In the genomic region with DNA sequence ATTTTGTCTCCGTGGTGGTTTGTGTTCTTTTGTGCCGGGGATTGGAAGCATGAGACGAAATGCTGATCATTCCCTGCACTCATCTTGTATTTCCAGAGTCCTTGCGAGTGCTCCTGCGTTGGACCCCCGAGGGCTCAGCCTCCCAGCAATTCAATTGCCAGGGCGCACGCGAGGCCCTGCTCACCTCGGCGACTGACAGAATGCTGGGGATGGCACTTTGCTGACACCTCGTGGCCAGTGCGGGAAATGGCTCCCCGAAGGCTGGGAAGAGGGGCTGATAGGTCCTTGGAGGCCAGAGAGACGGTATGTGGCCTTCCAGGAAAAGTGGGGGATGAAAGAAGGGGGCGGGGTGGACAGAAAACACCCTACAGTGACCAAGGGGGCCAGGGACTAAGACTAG, we compare ENCODE assay signal across 8 mouse cellular contexts. TPM values are rescaled to one million over a fixed set of nuclear protein-coding genes. Genes with fewer than 3 reads are reported as not detected.
DNase-seq lines count a peak whose midpoint lies in the region; ATAC-seq and TF ChIP-seq lines count a peak whose summit lies in the region.

No protein-coding gene starts in this region.

- intact Hi-C loops in left cerebral cortex, postnatal 14 days (cut with DNase I) = loop anchor here (1.0 to 10.0 kb wide), 2 partner anchors 183 to 620 kb away; no protein-coding TSS in a partner anchor

- WGBS in heart, embryonic 11.5 days (ENCODE audit: insufficient replicate concordance) = 4% methylated on average over 16 of the region's 16 CpGs
- WGBS in intestine, embryonic 15.5 days = 4% methylated on average over 16 of the region's 16 CpGs
- 5% methylated on average over 16 of the region's 16 CpGs for WGBS in midbrain, embryonic 15.5 days

- no peaks in the 10 kb centered on the region for H3K9me3 ChIP-seq in heart, embryonic 11.5 days (replicated peaks; ENCODE audit: control insufficient read depth, low read length)
- no peaks in the 10 kb centered on the region for H3K9me3 ChIP-seq in intestine, embryonic 15.5 days
- no peaks in the 10 kb centered on the region for H3K9me3 ChIP-seq in midbrain, embryonic 15.5 days

- H3K36me3 ChIP-seq in heart, embryonic 11.5 days (ENCODE audit: control insufficient read depth, insufficient read depth, low read length) = no peaks in the 10 kb centered on the region
- no peaks in the 10 kb centered on the region for H3K36me3 ChIP-seq in intestine, embryonic 15.5 days
- no peaks in the 10 kb centered on the region for H3K36me3 ChIP-seq in midbrain, embryonic 15.5 days (replicated peaks)

- H3K4me1 ChIP-seq in heart, embryonic 11.5 days (ENCODE audit: control insufficient read depth, insufficient read depth, low read length) = no peaks in the 10 kb centered on the region
- H3K4me1 ChIP-seq in cortical plate, adult 2 months (ENCODE audit: control insufficient read depth, insufficient read depth, low read length) = peaks cover 3% of the 10 kb centered on the region
- H3K4me1 ChIP-seq in intestine, embryonic 15.5 days (replicated peaks) = no peaks in the 10 kb centered on the region
- H3K4me1 ChIP-seq in midbrain, embryonic 15.5 days = peaks cover 8% of the 10 kb centered on the region; the same call in 1 of the 2 replicates

- TF ChIP-seq CTCF in cortical plate, adult 2 months (IDR thresholded peaks at IDR 0.05; ENCODE audit: extremely low read depth, insufficient read depth, low read length) = peak; percentile 98

- TF ChIP-seq POLR2A in cortical plate, adult 2 months (IDR thresholded peaks at IDR 0.05; ENCODE audit: extremely low read depth, insufficient read depth, low read length) = no peak

- ATAC-seq in heart, embryonic 11.5 days (replicated peaks; ENCODE audit: insufficient number of reproducible peaks, low FRiP score, low TSS enrichment) = no peak
- ATAC-seq in intestine, embryonic 15.5 days = peak; percentile 65; the same call in 1 of the 2 replicates
- ATAC-seq in midbrain, embryonic 15.5 days (replicated peaks) = peak; percentile 56; the same call in 1 of the 2 replicates

- H3K4me2 ChIP-seq in heart, embryonic 11.5 days = no peak overlapping the region
- H3K4me2 ChIP-seq in intestine, embryonic 15.5 days (replicated peaks) = 0 out of 2 replicates have a peak overlapping the region, but pooled peaks have one; percentile 6
- no peak overlapping the region; the same call in 1 of the 2 replicates for H3K4me2 ChIP-seq in midbrain, embryonic 15.5 days

- no peak overlapping the region for H3K27ac ChIP-seq in heart, embryonic 11.5 days (ENCODE audit: low read depth, low read length)
- H3K27ac ChIP-seq in cortical plate, adult 2 months (ENCODE audit: insufficient read depth, low read length) = no peak overlapping the region
- no peak overlapping the region for H3K27ac ChIP-seq in intestine, embryonic 15.5 days
- H3K27ac ChIP-seq in midbrain, embryonic 15.5 days = no peak overlapping the region

- no peak overlapping the region for H3K9ac ChIP-seq in heart, embryonic 11.5 days (ENCODE audit: low read depth, low read length)
- H3K9ac ChIP-seq in intestine, embryonic 15.5 days = no peak overlapping the region
- H3K9ac ChIP-seq in midbrain, embryonic 15.5 days = no peak overlapping the region

- H3K4me3 ChIP-seq in heart, embryonic 11.5 days (ENCODE audit: low read depth, low read length) = no peak overlapping the region
- no peak overlapping the region for H3K4me3 ChIP-seq in cortical plate, adult 2 months (ENCODE audit: insufficient read depth, low read length)
- H3K4me3 ChIP-seq in intestine, embryonic 15.5 days (replicated peaks) = no peak overlapping the region
- no peak overlapping the region for H3K4me3 ChIP-seq in midbrain, embryonic 15.5 days

- peaks cover 6% of the 10 kb centered on the region; the same call in 1 of the 2 replicates for H3K27me3 ChIP-seq in heart, embryonic 11.5 days (ENCODE audit: control insufficient read depth, insufficient read depth, low read length)
- no peaks in the 10 kb centered on the region; the same call in 1 of the 2 replicates for H3K27me3 ChIP-seq in intestine, embryonic 15.5 days (replicated peaks)
- no peaks in the 10 kb centered on the region for H3K27me3 ChIP-seq in midbrain, embryonic 15.5 days (replicated peaks)

- peak; percentile 95 for DNase-seq in heart, adult 11 months
- DNase-seq in gastrocnemius, postnatal 25 days = peak; percentile 61
- DNase-seq in left cerebral cortex, postnatal 14 days (ENCODE audit: low spot score in 2 of 2) = peak; percentile 78 to 87
- peak; percentile 37 to 50 for DNase-seq in spleen, postnatal 36 days (ENCODE audit: low spot score in 2 of 2)

RNA-seq across cellular contexts. Expression of gene Crybb2, which starts 15.6 kb away (rescaled TPM):
- not detected in 2 replicates for polyA plus RNA-seq in heart, embryonic 11.5 days (2014; fragmentation: Nextera tagmentation; extraction: Ambion mirVana)
- not detected in 2 replicates for polyA plus RNA-seq in cortical plate, adult 2 months (2012; rRNA removed)
- not detected for total RNA-seq in gastrocnemius, postnatal 25 days (2021)
- polyA plus RNA-seq in intestine, embryonic 15.5 days (2015; fragmentation: Nextera tagmentation; extraction: Ambion mirVana) = not detected in 2 replicates
- not detected for total RNA-seq in left cerebral cortex, postnatal 14 days (2021)
- polyA plus RNA-seq in midbrain, embryonic 15.5 days (2015; fragmentation: Nextera tagmentation; extraction: Ambion mirVana) = not detected in 2 replicates

RNA-seq across cellular contexts. Expression of gene Crybb3, which starts 27.1 kb away (rescaled TPM):
- 0.56 and 0.77 TPM in 2 replicates for polyA plus RNA-seq in heart, embryonic 11.5 days (2014; fragmentation: Nextera tagmentation; extraction: Ambion mirVana)
- 4.6 and 5.7 TPM in 2 replicates for polyA plus RNA-seq in cortical plate, adult 2 months (2012; rRNA removed)
- 1 to 10 TPM in 1 of 2 experiments, under 1 TPM in 1; 0.62 to 1.5 TPM for total RNA-seq in gastrocnemius, postnatal 25 days (2021)
- polyA plus RNA-seq in intestine, embryonic 15.5 days (2015; fragmentation: Nextera tagmentation; extraction: Ambion mirVana) = 0.36 and 1.1 TPM in 2 replicates
- 1 to 10 TPM; 3.4 to 4.2 TPM for total RNA-seq in left cerebral cortex, postnatal 14 days (2021)
- 1.1 and 1.6 TPM in 2 replicates for polyA plus RNA-seq in midbrain, embryonic 15.5 days (2015; fragmentation: Nextera tagmentation; extraction: Ambion mirVana)

RNA-seq across cellular contexts. Expression of gene Grk3, which starts 38.7 kb away (rescaled TPM):
- 10.4 and 11.3 TPM in 2 replicates for polyA plus RNA-seq in heart, embryonic 11.5 days (2014; fragmentation: Nextera tagmentation; extraction: Ambion mirVana)
- 51.1 and 54.1 TPM in 2 replicates for polyA plus RNA-seq in cortical plate, adult 2 months (2012; rRNA removed)
- 1 to 10 TPM; 3.6 to 4.5 TPM for total RNA-seq in gastrocnemius, postnatal 25 days (2021)
- polyA plus RNA-seq in intestine, embryonic 15.5 days (2015; fragmentation: Nextera tagmentation; extraction: Ambion mirVana) = 13.0 and 13.4 TPM in 2 replicates
- total RNA-seq in left cerebral cortex, postnatal 14 days (2021) = 10 to 100 TPM; 59.1 to 59.7 TPM
- 27.2 and 31.8 TPM in 2 replicates for polyA plus RNA-seq in midbrain, embryonic 15.5 days (2015; fragmentation: Nextera tagmentation; extraction: Ambion mirVana)

Comparison
In these comparisons a context has a peak if more than half of its experiments do, and no peak if none do; other contexts are left out.
1. DNase-seq: peak in every context shown above with its lines; median percentile 95 in heart, adult 11 months; 82 in left cerebral cortex, postnatal 14 days; 61 in gastrocnemius, postnatal 25 days; 44 in spleen, postnatal 36 days.